10 mouse cellular contexts compared by ENCODE assay signal in genomic region chr9:101159431-101159830, GRCm38 (mm10).
DNase-seq lines count a peak whose midpoint lies in the region; ATAC-seq lines count a peak whose summit lies in the region.
"Had no signal": no experiment of that assay in that cellular context is flagged by ENCODE, and none has a peak within 500 bp of the region (broad histone marks: within the 10 kb centered on the region; RNA-seq: fewer than 3 reads in every experiment).

No protein-coding gene starts in this region.

- H3K4me3 ChIP-seq in heart, embryonic 12.5 days, result no peak overlapping the region
- H3K4me3 ChIP-seq: embryonic facial prominence, embryonic 15.5 days; limb, embryonic 15.5 days had no signal

- H3K36me3 ChIP-seq in heart, embryonic 12.5 days, result peaks cover 16% of the 10 kb centered on the region
- H3K36me3 ChIP-seq: embryonic facial prominence, embryonic 15.5 days had no signal

- DNase-seq in heart, postnatal 10 days, result peak; percentile 30 to 45
- DNase-seq in A20 (ENCODE audit: low read depth, low spot score) (peak; percentile 69), MN1 (ENCODE audit: low spot score) (peak; percentile 40)
- DNase-seq in cerebellum, postnatal 36 days, result peak; percentile 29 to 58
- DNase-seq in left cerebral cortex, postnatal 4 days, result peak; percentile 2
- DNase-seq in ovary, adult 18-20 months (ENCODE audit: low spot score), result no peak
- no peak for DNase-seq in ovary, postnatal 14 days (ENCODE audit: low spot score)

- no peaks in the 10 kb centered on the region for H3K9me3 ChIP-seq in heart, embryonic 12.5 days (replicated peaks)
- H3K9me3 ChIP-seq: embryonic facial prominence, embryonic 15.5 days; limb, embryonic 15.5 days had no signal

- H3K4me2 ChIP-seq in heart, embryonic 12.5 days, result no peak overlapping the region
- H3K4me2 ChIP-seq: embryonic facial prominence, embryonic 15.5 days; limb, embryonic 15.5 days had no signal

- intact Hi-C loops in heart, postnatal 10 days (cut with DNase I), result loop anchor here (5.0 to 10.0 kb wide), 3 partner anchors 517 to 707 kb away; partner anchors contain the start of gene Nck1
- intact Hi-C loops in left cerebral cortex, postnatal 4 days (cut with DNase I), result loop anchor here (5.0 kb wide), 2 partner anchors 517 to 707 kb away; no protein-coding TSS in a partner anchor

- WGBS in heart, embryonic 12.5 days, result 90% methylated on average over 1 of the region's 1 CpGs

- no peak for ATAC-seq in heart, embryonic 12.5 days (ENCODE audit: insufficient number of reproducible peaks, low FRiP score)

- no peaks in the 10 kb centered on the region for H3K4me1 ChIP-seq in heart, embryonic 12.5 days (replicated peaks)
- H3K4me1 ChIP-seq: embryonic facial prominence, embryonic 15.5 days; limb, embryonic 15.5 days had no signal

- no peaks in the 10 kb centered on the region for H3K27me3 ChIP-seq in heart, embryonic 12.5 days (replicated peaks)
- H3K27me3 ChIP-seq: embryonic facial prominence, embryonic 15.5 days; limb, embryonic 15.5 days had no signal

- no peak overlapping the region for H3K9ac ChIP-seq in heart, embryonic 12.5 days
- H3K9ac ChIP-seq: embryonic facial prominence, embryonic 15.5 days; limb, embryonic 15.5 days had no signal

- H3K27ac ChIP-seq in heart, embryonic 12.5 days (ENCODE audit: poor library complexity, severe bottlenecking), result no peak overlapping the region
- H3K27ac ChIP-seq: embryonic facial prominence, embryonic 15.5 days; limb, embryonic 15.5 days had no signal

Comparison
In these comparisons a context has a peak if more than half of its experiments do, and no peak if none do; other contexts are left out.
1. DNase-seq: peak in heart, postnatal 10 days (2 of 2), A20 (single experiment), MN1 (single experiment), cerebellum, postnatal 36 days (2 of 2) and left cerebral cortex, postnatal 4 days (single experiment); none in ovary, adult 18-20 months (single experiment) and ovary, postnatal 14 days (single experiment).